Comparison of ENCODE assay signal across 8 mouse cellular contexts in the genomic region with DNA sequence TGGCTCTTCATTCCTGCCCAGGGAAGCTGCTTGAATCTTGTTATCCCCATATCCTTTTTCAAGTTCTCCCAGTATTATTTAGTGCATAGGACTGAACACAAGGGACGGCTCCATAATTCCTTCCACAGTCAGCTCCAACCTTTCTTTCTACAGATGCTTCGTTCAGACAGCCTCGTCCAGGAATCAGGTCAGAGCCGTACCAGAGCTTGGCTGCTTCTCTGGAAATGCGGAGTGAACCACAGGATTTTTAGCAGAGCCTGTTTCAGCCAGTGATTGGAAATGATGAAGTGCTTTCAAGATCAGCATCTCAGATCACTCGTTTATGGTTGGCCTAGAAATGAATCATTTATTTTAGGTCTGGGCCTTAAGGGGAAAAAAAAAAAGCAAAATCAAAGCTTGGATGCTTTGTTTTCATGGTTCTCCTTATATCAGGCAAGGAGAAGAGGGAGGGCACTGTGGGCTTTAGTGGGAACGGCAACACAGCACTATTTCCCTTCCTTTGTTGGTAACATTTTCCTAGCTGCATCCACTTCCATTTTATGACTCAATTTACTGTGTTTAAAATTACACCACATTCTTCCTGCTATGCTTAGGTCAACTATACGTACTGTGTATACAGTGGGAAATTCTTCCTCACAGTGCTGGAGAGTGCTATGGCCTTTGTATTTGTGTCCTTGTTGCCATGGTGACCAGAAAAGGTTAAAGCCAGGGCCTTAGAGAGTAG.
DNase-seq lines count a peak whose midpoint lies in the region; ATAC-seq lines count a peak whose summit lies in the region.

No protein-coding gene starts in this region.

- no peak overlapping the region for H3K4me3 ChIP-seq in intestine, embryonic 14.5 days (ENCODE audit: low read depth, low read length)

- no peaks in the 10 kb centered on the region for H3K9me3 ChIP-seq in intestine, embryonic 14.5 days (ENCODE audit: control insufficient read depth, low read length)

- no peak overlapping the region for H3K9ac ChIP-seq in intestine, embryonic 14.5 days (ENCODE audit: low read length)

- H3K27me3 ChIP-seq in intestine, embryonic 14.5 days (replicated peaks; ENCODE audit: control insufficient read depth, insufficient read depth, low read length) = no peaks in the 10 kb centered on the region

- WGBS in intestine, embryonic 14.5 days = 12% methylated on average over 8 of the region's 8 CpGs

- H3K4me2 ChIP-seq in intestine, embryonic 14.5 days (ENCODE audit: low read length) = peak overlapping the region; percentile 18; the same call in 1 of the 2 replicates

- peak; percentile 99 for ATAC-seq in intestine, embryonic 14.5 days (replicated peaks; ENCODE audit: low FRiP score, low TSS enrichment, low read depth)
- no peak for ATAC-seq in cerebellum, adult (ENCODE audit: insufficient number of reproducible peaks, low FRiP score, low TSS enrichment)

- H3K4me1 ChIP-seq in intestine, embryonic 14.5 days (replicated peaks; ENCODE audit: control insufficient read depth, insufficient read depth, low read length) = peaks cover 29% of the 10 kb centered on the region

- DNase-seq in cerebellum, postnatal 14 days = peak; percentile 27
- no peak for DNase-seq in cerebellum, adult 18-20 months
- peak; percentile 86 for DNase-seq in embryo, embryonic 10.5 days (ENCODE audit: low spot score)
- DNase-seq in intestine, embryonic 14.5 days (ENCODE audit: low spot score) = peak; percentile 57
- DNase-seq in lung, postnatal 36 days = peak; percentile 78
- DNase-seq in thymus, postnatal 0 days (ENCODE audit: low spot score) = no peak
- DNase-seq in frontal cortex, postnatal 25 days (ENCODE audit: low spot score in 2 of 2) = no peak

- peak overlapping the region; percentile 77 for H3K27ac ChIP-seq in intestine, embryonic 14.5 days (ENCODE audit: low read depth)

- no peaks in the 10 kb centered on the region for H3K36me3 ChIP-seq in intestine, embryonic 14.5 days (ENCODE audit: control insufficient read depth, insufficient read depth, low read length)

Comparison
In these comparisons a context has a peak if more than half of its experiments do, and no peak if none do; other contexts are left out.
1. DNase-seq: peak in cerebellum, postnatal 14 days (2 of 2), embryo, embryonic 10.5 days (single experiment), intestine, embryonic 14.5 days (single experiment) and lung, postnatal 36 days (single experiment); none in cerebellum, adult 18-20 months (0 of 2), thymus, postnatal 0 days (single experiment) and frontal cortex, postnatal 25 days (0 of 2).